Mouse (Mus musculus): ENCODE measurements around the gene Map2k5. TPM values are rescaled to one million over a fixed set of nuclear protein-coding genes. Genes with fewer than 3 reads are reported as not detected.

The Map2k5 gene
- polyA plus RNA-seq, 1 experiment = 15.3 TPM

- Histone ChIP-seq H3K4me3 (ENCODE audit: insufficient read depth, poor library complexity, severe bottlenecking) (no peak overlapping the region), H3K79me2 (ENCODE audit: control insufficient read depth, insufficient read depth) (no peaks in the 10 kb centered on the region), H3K27me3 (ENCODE audit: control insufficient read depth, insufficient read depth, insufficient read length) (no peaks in the 10 kb centered on the region), H3K79me3 (ENCODE audit: low read depth) (no peaks in the 10 kb centered on the region), H3K36me3 (ENCODE audit: control insufficient read depth, insufficient read depth) (no peaks in the 10 kb centered on the region), H3ac (ENCODE audit: control insufficient read depth, insufficient read length, low read depth) (no peak overlapping the region)
- no peak for TF ChIP-seq USF1 (IDR thresholded peaks at IDR 0.05; ENCODE audit: low read depth)
- TF ChIP-seq FOSL1 (IDR thresholded peaks at IDR 0.05; ENCODE audit: insufficient read depth, low read length, poor library complexity, severe bottlenecking) = no peak
- no peak for TF ChIP-seq CTCF (IDR thresholded peaks at IDR 0.05; ENCODE audit: control insufficient read depth, insufficient read depth, insufficient read length)
- no peak for TF ChIP-seq MYOG (IDR thresholded peaks at IDR 0.05; ENCODE audit: control insufficient read depth, extremely low read depth, insufficient read length)
- TF ChIP-seq CEBPB (IDR thresholded peaks at IDR 0.05; ENCODE audit: low read depth) = no peak
- no peak for TF ChIP-seq MAX (IDR thresholded peaks at IDR 0.05)
Observed at GRCm38 (mm10) chr9:63241241-63241640, 136.5 kb downstream of the Map2k5 start.

GRCm38 (mm10) chr9:63234356-63234755 is 143.3 kb downstream of the Map2k5 start:
- Histone ChIP-seq H3K36me3 (ENCODE audit: control insufficient read depth, insufficient read depth) (no peaks in the 10 kb centered on the region), H3ac (ENCODE audit: control insufficient read depth, insufficient read length, low read depth) (no peak overlapping the region), H3K27me3 (ENCODE audit: control insufficient read depth, insufficient read depth, insufficient read length) (no peaks in the 10 kb centered on the region), H3K79me2 (ENCODE audit: control insufficient read depth, insufficient read depth) (no peaks in the 10 kb centered on the region), H3K79me3 (ENCODE audit: low read depth) (no peaks in the 10 kb centered on the region), H3K4me3 (ENCODE audit: insufficient read depth, poor library complexity, severe bottlenecking) (no peak overlapping the region)
- TF ChIP-seq MAX (IDR thresholded peaks at IDR 0.05) (no peak), MYOD1 (IDR thresholded peaks at IDR 0.05; ENCODE audit: control insufficient read depth, insufficient read length, low read depth) (no peak), CTCF (IDR thresholded peaks at IDR 0.05; ENCODE audit: control insufficient read depth, insufficient read depth, insufficient read length) (no peak), CEBPB (IDR thresholded peaks at IDR 0.05; ENCODE audit: low read depth) (no peak), USF1 (IDR thresholded peaks at IDR 0.05; ENCODE audit: low read depth) (no peak), MYOG (IDR thresholded peaks at IDR 0.05; ENCODE audit: control insufficient read depth, extremely low read depth, insufficient read length) (no peak), FOSL1 (IDR thresholded peaks at IDR 0.05; ENCODE audit: insufficient read depth, low read length, poor library complexity, severe bottlenecking) (no peak)

DNA sequence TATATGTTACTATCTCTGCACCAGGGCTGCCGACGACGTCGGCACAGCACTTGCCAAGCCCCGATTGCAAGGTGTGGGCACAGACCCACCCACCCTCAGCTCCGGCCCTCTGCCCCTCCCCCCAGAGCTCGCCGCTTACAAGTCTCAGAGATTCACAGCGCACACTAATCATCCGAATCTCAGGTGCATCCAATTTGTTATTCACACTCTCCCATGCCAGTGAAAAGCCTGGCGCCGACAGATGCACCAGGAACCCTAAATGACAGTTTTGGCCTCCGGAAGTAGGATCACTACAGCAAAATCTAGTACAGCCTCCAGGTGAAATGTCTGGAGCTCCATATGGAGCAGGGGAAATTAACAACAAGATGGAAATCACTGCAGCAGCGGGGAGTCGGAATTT is 147.4 kb downstream of the Map2k5 start:
- TF ChIP-seq MAX (IDR thresholded peaks at IDR 0.05) (no peak), MYOD1 (IDR thresholded peaks at IDR 0.05; ENCODE audit: control insufficient read depth, insufficient read length, low read depth) (no peak), CTCF (IDR thresholded peaks at IDR 0.05; ENCODE audit: control insufficient read depth, insufficient read depth, insufficient read length) (no peak), FOSL1 (IDR thresholded peaks at IDR 0.05; ENCODE audit: insufficient read depth, low read length, poor library complexity, severe bottlenecking) (no peak), USF1 (IDR thresholded peaks at IDR 0.05; ENCODE audit: low read depth) (no peak), CEBPB (IDR thresholded peaks at IDR 0.05; ENCODE audit: low read depth) (no peak), MYOG (IDR thresholded peaks at IDR 0.05; ENCODE audit: control insufficient read depth, extremely low read depth, insufficient read length) (no peak)
- Histone ChIP-seq H3K36me3 (ENCODE audit: control insufficient read depth, insufficient read depth) (no peaks in the 10 kb centered on the region), H3K4me3 (ENCODE audit: insufficient read depth, poor library complexity, severe bottlenecking) (no peak overlapping the region), H3K79me2 (ENCODE audit: control insufficient read depth, insufficient read depth) (no peaks in the 10 kb centered on the region), H3ac (ENCODE audit: control insufficient read depth, insufficient read length, low read depth) (no peak overlapping the region), H3K27me3 (ENCODE audit: control insufficient read depth, insufficient read depth, insufficient read length) (no peaks in the 10 kb centered on the region), H3K79me3 (ENCODE audit: low read depth) (no peaks in the 10 kb centered on the region)

DNA sequence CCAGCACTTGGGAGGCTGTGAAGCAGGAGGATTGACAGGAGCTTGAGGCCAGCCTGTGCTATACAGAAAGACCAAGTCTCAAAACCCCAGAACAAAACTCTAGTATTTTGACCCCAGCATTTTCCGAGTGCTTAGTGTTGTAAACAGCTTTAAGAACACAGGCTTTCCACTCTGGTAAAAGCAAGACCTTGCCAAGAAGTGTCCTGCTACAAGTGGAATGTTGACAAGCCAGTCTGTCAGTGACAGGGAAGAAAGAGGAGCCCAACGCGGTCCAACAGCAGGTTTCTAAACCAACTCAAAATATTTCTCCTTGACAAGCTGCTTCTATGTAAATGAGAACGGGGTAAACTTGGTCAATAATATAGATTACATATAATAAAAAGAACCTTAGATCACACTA is 148.6 kb downstream of the Map2k5 start:
- no peaks in the 10 kb centered on the region for H3K79me3 ChIP-seq (ENCODE audit: low read depth)
- H3K79me2 ChIP-seq (ENCODE audit: control insufficient read depth, insufficient read depth) = no peaks in the 10 kb centered on the region
- no peaks in the 10 kb centered on the region for H3K27me3 ChIP-seq (ENCODE audit: control insufficient read depth, insufficient read depth, insufficient read length)
- no peak overlapping the region for H3ac ChIP-seq (ENCODE audit: control insufficient read depth, insufficient read length, low read depth)
- TF ChIP-seq MYOG (IDR thresholded peaks at IDR 0.05; ENCODE audit: control insufficient read depth, extremely low read depth, insufficient read length) = no peak
- no peak for TF ChIP-seq MAX (IDR thresholded peaks at IDR 0.05)
- no peak for TF ChIP-seq USF1 (IDR thresholded peaks at IDR 0.05; ENCODE audit: low read depth)
- no peak for TF ChIP-seq MYOD1 (IDR thresholded peaks at IDR 0.05; ENCODE audit: control insufficient read depth, insufficient read length, low read depth)
- no peak for TF ChIP-seq FOSL1 (IDR thresholded peaks at IDR 0.05; ENCODE audit: insufficient read depth, low read length, poor library complexity, severe bottlenecking)
- no peak for TF ChIP-seq CTCF (IDR thresholded peaks at IDR 0.05; ENCODE audit: control insufficient read depth, insufficient read depth, insufficient read length)
- no peak for TF ChIP-seq CEBPB (IDR thresholded peaks at IDR 0.05; ENCODE audit: low read depth)
- H3K36me3 ChIP-seq (ENCODE audit: control insufficient read depth, insufficient read depth) = no peaks in the 10 kb centered on the region
- no peak overlapping the region for H3K4me3 ChIP-seq (ENCODE audit: insufficient read depth, poor library complexity, severe bottlenecking)

DNA sequence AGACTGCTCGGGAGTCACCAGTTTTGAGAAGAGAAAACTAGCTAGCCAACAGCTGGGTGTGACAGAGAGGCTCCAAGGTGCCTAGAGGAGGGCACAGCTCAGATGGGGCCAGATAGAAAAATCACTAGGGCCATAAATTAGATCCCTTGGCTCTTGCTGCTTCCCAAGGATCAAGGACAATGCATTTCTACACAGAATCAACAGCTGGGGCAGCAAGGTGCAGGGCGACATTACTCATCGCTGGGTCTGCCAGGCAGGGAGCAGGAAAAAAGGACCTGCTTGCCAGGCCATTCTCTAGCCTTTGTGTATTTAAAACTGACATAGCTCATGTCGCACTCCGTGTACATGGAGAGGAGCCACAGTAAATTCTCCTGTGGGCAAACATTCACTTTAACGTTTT is 155.5 kb downstream of the Map2k5 start:
- Histone ChIP-seq H3ac (ENCODE audit: control insufficient read depth, insufficient read length, low read depth) (no peak overlapping the region), H3K79me3 (ENCODE audit: low read depth) (no peaks in the 10 kb centered on the region), H3K4me3 (ENCODE audit: insufficient read depth, poor library complexity, severe bottlenecking) (no peak overlapping the region), H3K27me3 (ENCODE audit: control insufficient read depth, insufficient read depth, insufficient read length) (no peaks in the 10 kb centered on the region), H3K79me2 (ENCODE audit: control insufficient read depth, insufficient read depth) (no peaks in the 10 kb centered on the region), H3K36me3 (ENCODE audit: control insufficient read depth, insufficient read depth) (no peaks in the 10 kb centered on the region)
- TF ChIP-seq MYOG (IDR thresholded peaks at IDR 0.05; ENCODE audit: control insufficient read depth, extremely low read depth, insufficient read length) (no peak), MYOD1 (IDR thresholded peaks at IDR 0.05; ENCODE audit: control insufficient read depth, insufficient read length, low read depth) (no peak), MAX (IDR thresholded peaks at IDR 0.05) (no peak), FOSL1 (IDR thresholded peaks at IDR 0.05; ENCODE audit: insufficient read depth, low read length, poor library complexity, severe bottlenecking) (no peak), CEBPB (IDR thresholded peaks at IDR 0.05; ENCODE audit: low read depth) (no peak), USF1 (IDR thresholded peaks at IDR 0.05; ENCODE audit: low read depth) (no peak), CTCF (IDR thresholded peaks at IDR 0.05; ENCODE audit: control insufficient read depth, insufficient read depth, insufficient read length) (no peak)

DNA sequence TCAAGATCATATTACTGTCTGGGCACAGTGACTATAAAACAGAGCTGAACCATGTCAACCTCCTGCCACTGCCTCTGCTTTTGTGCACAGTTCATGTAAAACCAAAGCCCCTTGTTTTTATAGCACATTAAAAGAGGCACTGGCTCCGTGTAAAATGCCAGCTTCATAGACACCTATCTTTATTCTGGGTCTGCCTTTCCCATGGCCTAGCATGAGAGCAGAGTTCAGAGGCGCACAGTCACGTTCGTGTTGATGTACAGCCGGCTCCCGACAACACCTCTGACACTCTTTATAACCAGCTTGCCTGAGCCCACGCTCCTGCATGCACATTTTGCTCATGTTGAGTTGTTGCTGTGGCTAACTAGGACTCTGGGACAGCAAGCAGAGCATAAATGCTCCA is 157.9 kb downstream of the Map2k5 start:
- no peaks in the 10 kb centered on the region for H3K27me3 ChIP-seq (ENCODE audit: control insufficient read depth, insufficient read depth, insufficient read length)
- H3K36me3 ChIP-seq (ENCODE audit: control insufficient read depth, insufficient read depth) = no peaks in the 10 kb centered on the region
- TF ChIP-seq MYOG (IDR thresholded peaks at IDR 0.05; ENCODE audit: control insufficient read depth, extremely low read depth, insufficient read length) = no peak
- TF ChIP-seq CTCF (IDR thresholded peaks at IDR 0.05; ENCODE audit: control insufficient read depth, insufficient read depth, insufficient read length) = no peak
- no peaks in the 10 kb centered on the region for H3K79me2 ChIP-seq (ENCODE audit: control insufficient read depth, insufficient read depth)
- no peak overlapping the region for H3ac ChIP-seq (ENCODE audit: control insufficient read depth, insufficient read length, low read depth)
- no peak overlapping the region for H3K4me3 ChIP-seq (ENCODE audit: insufficient read depth, poor library complexity, severe bottlenecking)
- no peaks in the 10 kb centered on the region for H3K79me3 ChIP-seq (ENCODE audit: low read depth)
